Mouse (Mus musculus) neural tube, embryonic 11.5 days (tissue): Measurements from ENCODE around the gene Heatr4. TPM values are rescaled to one million over a fixed set of nuclear protein-coding genes. Genes with fewer than 3 reads are reported as not detected.

Experiments used
- polyA plus RNA-seq: library from polyadenylated mRNA; unstranded; fragments of >200 nt; fragmentation: Nextera tagmentation; extraction: Ambion mirVana; gene quantifications from 2 replicates; pipeline ENCODE4 v1.2.1, GENCODE M21; 2014

Heatr4 gene
- polyA plus RNA-seq, 1 experiment from 2014 or later: not detected

Other genes starting within 250 kb of the Heatr4 start
- gene Papln, start 221.2 kb downstream of the Heatr4 start, polyA plus RNA-seq: 0.07 and 0.09 TPM in 2 replicates
- gene Numb, start 62.9 kb downstream of the Heatr4 start, polyA plus RNA-seq: 27.1 and 30.8 TPM in 2 replicates
- 17.8 and 18.9 TPM in 2 replicates for gene Riox1, start 34.2 kb downstream of the Heatr4 start, polyA plus RNA-seq
- 12.6 and 14.9 TPM in 2 replicates for gene Acot2, start 3.0 kb upstream of the Heatr4 start, polyA plus RNA-seq
- gene Acot1, start 24.6 kb upstream of the Heatr4 start, polyA plus RNA-seq: 62.4 and 74.8 TPM in 2 replicates
- gene Acot4, start 53.5 kb upstream of the Heatr4 start, polyA plus RNA-seq: 0.13 and 0.14 TPM in 2 replicates
- not detected in 2 replicates for gene Gm49366, start 54.1 kb upstream of the Heatr4 start, polyA plus RNA-seq
- 0.12 and 0.20 TPM in 2 replicates for gene Acot3, start 67.3 kb upstream of the Heatr4 start, polyA plus RNA-seq
- gene Acot5, start 84.5 kb upstream of the Heatr4 start, polyA plus RNA-seq: not detected in 2 replicates
- 0.82 and 1.3 TPM in 2 replicates for gene Acot6, start 115.8 kb upstream of the Heatr4 start, polyA plus RNA-seq
- 5.5 and 6.2 TPM in 2 replicates for gene Dnal1, start 129.5 kb upstream of the Heatr4 start, polyA plus RNA-seq
- 1.6 and 2.5 TPM in 2 replicates for gene Pnma1, start 163.6 kb upstream of the Heatr4 start, polyA plus RNA-seq
- 4.4 and 5.9 TPM in 2 replicates for gene Elmsan1, start 234.0 kb upstream of the Heatr4 start, polyA plus RNA-seq